Mouse (Mus musculus) hindbrain, embryonic 14.5 days (tissue): Measurements from ENCODE around the gene Nup98. TPM values are rescaled to one million over a fixed set of nuclear protein-coding genes. Genes with fewer than 3 reads are reported as not detected.
A peak's percentile ranks its signal among the peaks of the same experiment; 100 is the strongest.

ENCODE experiments used
- ATAC-seq: fragments of 200-750 bp; cut with Nextera tagmentation; 2 replicates; pipeline ENCODE4 v1.8.0; 2017; ENCODE audit warnings: moderate number of reproducible peaks, mild to moderate bottlenecking, moderate TSS enrichment, moderate library complexity; ENCODE audit not compliant: low FRiP score
- DNase-seq: peaks from one replicate; pipeline ENCODE4 v3.0.0-alpha.2; 2015; ENCODE audit warnings: low spot score
- H3K27ac ChIP-seq: fragments of 300-500 bp; sonication (generic); 2 replicates; pipeline ENCODE4 v1.5.1; 2014; ENCODE audit warnings: mild to moderate bottlenecking, moderate library complexity
- H3K27me3 ChIP-seq: fragments of 300-500 bp; sonication (generic); 2 replicates; pipeline ENCODE4 v1.6.1; 2014; ENCODE audit warnings: mild to moderate bottlenecking, low read length, mixed read lengths; ENCODE audit not compliant: control insufficient read depth, insufficient read depth
- H3K36me3 ChIP-seq: fragments of 300-500 bp; sonication (generic); replicated peaks from 2 replicates; pipeline ENCODE4 v1.6.1; 2014; ENCODE audit not compliant: control insufficient read depth, insufficient read depth
- H3K4me1 ChIP-seq: fragments of 300-500 bp; sonication (generic); replicated peaks from 2 replicates; pipeline ENCODE4 v1.6.1; 2014; ENCODE audit warnings: antibody characterized with exemption, low read length, mixed read lengths; ENCODE audit not compliant: control insufficient read depth, insufficient read depth
- H3K4me2 ChIP-seq: fragments of 300-500 bp; sonication (generic); replicated peaks from 2 replicates; pipeline ENCODE4 v1.6.1; 2014; ENCODE audit warnings: mild to moderate bottlenecking, moderate library complexity
- H3K4me3 ChIP-seq: fragments of 300-500 bp; sonication (generic); replicated peaks from 2 replicates; pipeline ENCODE4 v1.5.1; 2014; ENCODE audit warnings: mild to moderate bottlenecking, low read length
- H3K9ac ChIP-seq: fragments of 300-500 bp; sonication (generic); 2 replicates; pipeline ENCODE4 v1.6.1; 2014
- H3K9me3 ChIP-seq: fragments of 300-500 bp; sonication (generic); 2 replicates; pipeline ENCODE4 v1.6.1; 2016; ENCODE audit warnings: low read length; ENCODE audit not compliant: control insufficient read depth
- WGBS: fragments of 180-500 bp; shearing (Covaris S2); extraction: QIAGEN DNeasy Blood & Tissue Kit; methylation state at CpG from one replicate; pipeline ENCODE4 v1.1.7; 2014; 5-methylcytosine and 5-hydroxymethylcytosine counted together
- polyA plus RNA-seq: library from polyadenylated mRNA; unstranded; fragments of >200 nt; fragmentation: Nextera tagmentation; extraction: Ambion mirVana; gene quantifications from 2 replicates; pipeline ENCODE4 v1.2.1, GENCODE M21; 2014

The Nup98 gene
- polyA plus RNA-seq, 1 experiment from 2014 or later = 25.8 TPM

- Histone ChIP-seq H3K27me3 (no peaks in the 10 kb centered on the region), H3K4me1 (no peaks in the 10 kb centered on the region), H3K4me3 (no peak overlapping the region), H3K9ac (no peak overlapping the region), H3K9me3 (no peaks in the 10 kb centered on the region), H3K4me2 (no peak overlapping the region), H3K27ac (no peak overlapping the region), H3K36me3 (no peaks in the 10 kb centered on the region)
- 86% methylated on average over 4 of the region's 4 CpGs for WGBS
- DNase-seq (no peak), ATAC-seq (no peak)
Observed at GRCm38 (mm10) chr7:102109746-102110145, 100.2 kb downstream of the Nup98 start.

GRCm38 (mm10) chr7:102109171-102109570, 100.8 kb downstream of the Nup98 start, which contains the start of gene Art5:
Art5 (minus strand) TSS chr7:102109489.
- Histone ChIP-seq H3K36me3 (no peaks in the 10 kb centered on the region), H3K27me3 (no peaks in the 10 kb centered on the region), H3K9me3 (no peaks in the 10 kb centered on the region), H3K9ac (no peak within 1 kb of the TSS), H3K4me3 (no peak within 1 kb of the TSS), H3K4me2 (no peak within 1 kb of the TSS), H3K4me1 (no peaks in the 10 kb centered on the region), H3K27ac (no peak within 1 kb of the TSS)
- WGBS = 78% methylated on average over 7 of the region's 7 CpGs
- no peak for DNase-seq
- no peak for ATAC-seq

GRCm38 (mm10) chr7:102108206-102108605, 101.8 kb downstream of the Nup98 start:
- Histone ChIP-seq H3K27me3 (no peaks in the 10 kb centered on the region), H3K4me2 (no peak overlapping the region), H3K36me3 (no peaks in the 10 kb centered on the region), H3K4me3 (no peak overlapping the region), H3K9me3 (no peaks in the 10 kb centered on the region), H3K27ac (no peak overlapping the region), H3K9ac (no peak overlapping the region), H3K4me1 (no peaks in the 10 kb centered on the region)
- DNase-seq (no peak), ATAC-seq (no peak)
- WGBS = 96% methylated on average over 1 of the region's 1 CpGs

GRCm38 (mm10) chr7:102106700-102107141, 103.3 kb downstream of the Nup98 start:
- Histone ChIP-seq H3K4me2 (peak overlapping the region; percentile 43), H3K27me3 (no peaks in the 10 kb centered on the region), H3K9ac (no peak overlapping the region; the same call in 1 of the 2 replicates), H3K4me3 (peak overlapping the region; percentile 14), H3K36me3 (no peaks in the 10 kb centered on the region), H3K9me3 (no peaks in the 10 kb centered on the region), H3K27ac (no peak overlapping the region), H3K4me1 (no peaks in the 10 kb centered on the region)
- WGBS = 21% methylated on average over 23 of the region's 23 CpGs
- ATAC-seq (peak; percentile 18; the same call in 1 of the 2 replicates), DNase-seq (no peak)

- ATAC-seq (no peak), DNase-seq (no peak)
- Histone ChIP-seq H3K27me3 (no peaks in the 10 kb centered on the region), H3K4me1 (peaks cover 5% of the 10 kb centered on the region), H3K27ac (no peak overlapping the region), H3K9ac (no peak overlapping the region), H3K4me2 (no peak overlapping the region), H3K36me3 (no peaks in the 10 kb centered on the region), H3K4me3 (no peak overlapping the region), H3K9me3 (no peaks in the 10 kb centered on the region)
- WGBS = 66% methylated on average over 5 of the region's 5 CpGs
Observed at GRCm38 (mm10) chr7:102104126-102104525, 105.8 kb downstream of the Nup98 start.

- no peak for ATAC-seq
- 80% methylated on average over 2 of the region's 2 CpGs for WGBS
- DNase-seq = no peak
- Histone ChIP-seq H3K4me1 (peaks cover 5% of the 10 kb centered on the region), H3K4me3 (no peak overlapping the region), H3K27me3 (no peaks in the 10 kb centered on the region), H3K4me2 (no peak overlapping the region), H3K36me3 (no peaks in the 10 kb centered on the region), H3K9me3 (no peaks in the 10 kb centered on the region), H3K9ac (no peak overlapping the region), H3K27ac (no peak overlapping the region)
Observed at GRCm38 (mm10) chr7:102103555-102103954, 106.4 kb downstream of the Nup98 start.

- no peaks in the 10 kb centered on the region for H3K36me3 ChIP-seq
- no peak overlapping the region for H3K27ac ChIP-seq
- ATAC-seq = no peak
- H3K4me2 ChIP-seq = no peak overlapping the region
- H3K9ac ChIP-seq = no peak overlapping the region
- DNase-seq = no peak
- no peaks in the 10 kb centered on the region for H3K27me3 ChIP-seq
- WGBS = 53% methylated on average over 6 of the region's 6 CpGs
- H3K4me1 ChIP-seq = peaks cover 5% of the 10 kb centered on the region
- H3K4me3 ChIP-seq = no peak overlapping the region
- no peaks in the 10 kb centered on the region for H3K9me3 ChIP-seq
Observed at GRCm38 (mm10) chr7:102102696-102103095, 107.3 kb downstream of the Nup98 start.

GRCm38 (mm10) chr7:102102241-102102640, 107.7 kb downstream of the Nup98 start:
- DNase-seq = no peak
- Histone ChIP-seq H3K4me1 (peaks cover 5% of the 10 kb centered on the region), H3K27ac (no peak overlapping the region), H3K4me2 (no peak overlapping the region), H3K9me3 (no peaks in the 10 kb centered on the region), H3K9ac (no peak overlapping the region), H3K27me3 (no peaks in the 10 kb centered on the region), H3K4me3 (no peak overlapping the region), H3K36me3 (no peaks in the 10 kb centered on the region)
- WGBS = 48% methylated on average over 8 of the region's 8 CpGs
- ATAC-seq = no peak

- ATAC-seq = no peak
- Histone ChIP-seq H3K9me3 (no peaks in the 10 kb centered on the region), H3K27me3 (no peaks in the 10 kb centered on the region), H3K36me3 (no peaks in the 10 kb centered on the region), H3K9ac (no peak within 1 kb of the TSS), H3K27ac (no peak within 1 kb of the TSS), H3K4me3 (no peak within 1 kb of the TSS), H3K4me1 (peaks cover 5% of the 10 kb centered on the region), H3K4me2 (no peak within 1 kb of the TSS)
- DNase-seq = no peak
- 36% methylated on average over 5 of the region's 5 CpGs for WGBS
Observed at GRCm38 (mm10) chr7:102101487-102101886, 108.5 kb downstream of the Nup98 start, which contains the start of gene Art1. Art1 (plus strand) TSS chr7:102101743.

GRCm38 (mm10) chr7:102100868-102101267, 109.1 kb downstream of the Nup98 start:
- peaks cover 5% of the 10 kb centered on the region for H3K4me1 ChIP-seq
- H3K9me3 ChIP-seq = no peaks in the 10 kb centered on the region
- no peaks in the 10 kb centered on the region for H3K36me3 ChIP-seq
- H3K9ac ChIP-seq = no peak overlapping the region
- DNase-seq = no peak
- H3K4me3 ChIP-seq = no peak overlapping the region
- 64% methylated on average over 5 of the region's 5 CpGs for WGBS
- H3K27me3 ChIP-seq = no peaks in the 10 kb centered on the region
- no peak overlapping the region for H3K4me2 ChIP-seq
- H3K27ac ChIP-seq = no peak overlapping the region
- no peak for ATAC-seq
